Comparison of ENCODE assay signal across 10 mouse cellular contexts in genomic region chr7:140951051-140951450, GRCm38 (mm10). TPM values are rescaled to one million over a fixed set of nuclear protein-coding genes. Genes with fewer than 3 reads are reported as not detected.
DNase-seq lines count a peak whose midpoint lies in the region; ATAC-seq and TF ChIP-seq lines count a peak whose summit lies in the region.
"Had no signal": no experiment of that assay in that cellular context is flagged by ENCODE, and none has a peak within 500 bp of the region (broad histone marks: within the 10 kb centered on the region; RNA-seq: fewer than 3 reads in every experiment).

No protein-coding gene starts in this region.

- no peaks in the 10 kb centered on the region for H3K9me3 ChIP-seq in embryonic facial prominence, embryonic 15.5 days (replicated peaks)
- H3K9me3 ChIP-seq in lung, embryonic 16.5 days (ENCODE audit: control insufficient read depth, low read length), result no peaks in the 10 kb centered on the region

- TF ChIP-seq POLR2A in kidney, adult 2 months (IDR thresholded peaks at IDR 0.05; ENCODE audit: low read depth, low read length), result no peak

- peaks cover 52% of the 10 kb centered on the region for H3K4me1 ChIP-seq in embryonic facial prominence, embryonic 15.5 days
- no peaks in the 10 kb centered on the region for H3K4me1 ChIP-seq in kidney, adult 2 months (ENCODE audit: control insufficient read depth, insufficient read depth, low read length)
- peaks cover 23% of the 10 kb centered on the region for H3K4me1 ChIP-seq in lung, embryonic 16.5 days (replicated peaks; ENCODE audit: control insufficient read depth, insufficient read depth, low read length)

- peak; percentile 98 for DNase-seq in heart, adult 11 months
- no peak for DNase-seq in heart, postnatal 25 days (ENCODE audit: low spot score)
- peak; percentile 79 for DNase-seq in kidney, adult 2 months
- DNase-seq in frontal cortex, adult 2 months (ENCODE audit: extremely low spot score in 1 of 2, low spot score in 1 of 2), result no peak
- no peak for DNase-seq in right cerebral cortex, postnatal 36 days (ENCODE audit: low spot score in 2 of 2)
- DNase-seq in spleen, postnatal 14 days (ENCODE audit: low spot score in 2 of 2), result no peak
- DNase-seq: midbrain, embryonic 14.5 days; right cerebral cortex, postnatal 14 days had no signal

- H3K9ac ChIP-seq in embryonic facial prominence, embryonic 15.5 days, result no peak overlapping the region
- H3K9ac ChIP-seq in lung, embryonic 16.5 days (ENCODE audit: low read length), result peak overlapping the region; percentile 34; the same call in 1 of the 2 replicates

- H3K27ac ChIP-seq in embryonic facial prominence, embryonic 15.5 days (replicated peaks), result peak overlapping the region; percentile 70
- peak overlapping the region; percentile 30 for H3K27ac ChIP-seq in kidney, adult 2 months (ENCODE audit: insufficient read depth, low read depth, low read length)
- H3K27ac ChIP-seq in lung, embryonic 16.5 days (ENCODE audit: low read length), result peak overlapping the region; percentile 56

- H3K4me3 ChIP-seq in embryonic facial prominence, embryonic 15.5 days (replicated peaks), result no peak overlapping the region
- no peak overlapping the region for H3K4me3 ChIP-seq in kidney, adult 2 months (ENCODE audit: insufficient read depth, low read depth, low read length)
- no peak overlapping the region for H3K4me3 ChIP-seq in lung, embryonic 16.5 days (ENCODE audit: low read length)

- no peak for ATAC-seq in embryonic facial prominence, embryonic 15.5 days (ENCODE audit: insufficient number of reproducible peaks, low FRiP score, low TSS enrichment, low read depth)
- ATAC-seq in lung, embryonic 16.5 days (ENCODE audit: low read depth), result no peak

- TF ChIP-seq CTCF in kidney, adult 2 months (conservative IDR thresholded peaks at IDR 0.05; ENCODE audit: insufficient read depth, insufficient read length, low read depth, low read length), result no peak

- peaks cover 47% of the 10 kb centered on the region for H3K36me3 ChIP-seq in embryonic facial prominence, embryonic 15.5 days
- no peaks in the 10 kb centered on the region for H3K36me3 ChIP-seq in kidney, adult 2 months (ENCODE audit: control insufficient read depth, insufficient read depth, low read length)
- H3K36me3 ChIP-seq in lung, embryonic 16.5 days (ENCODE audit: control insufficient read depth, insufficient read depth, low read length), result peaks cover 24% of the 10 kb centered on the region

- whole genome bisulfite sequencing in embryonic facial prominence, embryonic 15.5 days, result 34% methylated on average over 8 of the region's 8 CpGs
- WGBS in kidney, adult 2 months, result 39% methylated on average over 8 of the region's 8 CpGs
- WGBS in lung, embryonic 16.5 days, result 32% methylated on average over 8 of the region's 8 CpGs

- intact Hi-C loops in heart, postnatal 25 days (cut with DNase I), result no loop called here

- peak overlapping the region; percentile 27 for H3K4me2 ChIP-seq in embryonic facial prominence, embryonic 15.5 days (replicated peaks)
- H3K4me2 ChIP-seq in lung, embryonic 16.5 days (ENCODE audit: low read depth, low read length), result peak overlapping the region; percentile 19

- no peaks in the 10 kb centered on the region for H3K27me3 ChIP-seq in embryonic facial prominence, embryonic 15.5 days
- H3K27me3 ChIP-seq in kidney, adult 2 months (replicated peaks; ENCODE audit: control insufficient read depth, insufficient read depth, low read length), result no peaks in the 10 kb centered on the region
- no peaks in the 10 kb centered on the region for H3K27me3 ChIP-seq in lung, embryonic 16.5 days (ENCODE audit: control insufficient read depth, insufficient read depth, low read depth, low read length)

RNA-seq across cellular contexts. Expression of gene Ifitm5, which starts 1.0 kb away (rescaled TPM):
- total RNA-seq in heart, postnatal 25 days (2021), result under 1 TPM; 0.47 to 0.59 TPM
- 110 and 112 TPM in 2 replicates for polyA plus RNA-seq in embryonic facial prominence, embryonic 15.5 days (2015; fragmentation: Nextera tagmentation; extraction: Ambion mirVana)
- 0.87 and 1.4 TPM in 2 replicates for polyA plus RNA-seq in kidney, adult 2 months (2012; rRNA removed)
- polyA plus RNA-seq in lung, embryonic 16.5 days (2015; fragmentation: Nextera tagmentation; extraction: Ambion mirVana), result 2.8 and 6.6 TPM in 2 replicates
- polyA plus RNA-seq in frontal cortex, adult 2 months (2012; rRNA removed), result 0.15 TPM in 1 of 2 replicates, not detected in the other

RNA-seq across cellular contexts. Expression of gene Gm45717, which starts 4.7 kb away (rescaled TPM):
- total RNA-seq in heart, postnatal 25 days (2021), result not detected
- polyA plus RNA-seq in embryonic facial prominence, embryonic 15.5 days (2015; fragmentation: Nextera tagmentation; extraction: Ambion mirVana), result 0.96 TPM in 1 of 2 replicates, not detected in the other
- polyA plus RNA-seq in kidney, adult 2 months (2012; rRNA removed), result 0.27 TPM in 1 of 2 replicates, not detected in the other
- polyA plus RNA-seq in lung, embryonic 16.5 days (2015; fragmentation: Nextera tagmentation; extraction: Ambion mirVana), result 0.67 TPM in 1 of 2 replicates, not detected in the other
- not detected in 2 replicates for polyA plus RNA-seq in frontal cortex, adult 2 months (2012; rRNA removed)
- polyA plus RNA-seq: midbrain, embryonic 14.5 days had no signal

RNA-seq across cellular contexts. Expression of gene Ifitm2, which starts 4.7 kb away (rescaled TPM):
- 100 to 1,000 TPM in 1 of 2 experiments, 10 to 100 TPM in 1; 96.7 to 116 TPM for total RNA-seq in heart, postnatal 25 days (2021)
- polyA plus RNA-seq in embryonic facial prominence, embryonic 15.5 days (2015; fragmentation: Nextera tagmentation; extraction: Ambion mirVana), result 1,542 and 1,589 TPM in 2 replicates
- polyA plus RNA-seq in kidney, adult 2 months (2012; rRNA removed), result 642 and 737 TPM in 2 replicates
- polyA plus RNA-seq in lung, embryonic 16.5 days (2015; fragmentation: Nextera tagmentation; extraction: Ambion mirVana), result 949 and 984 TPM in 2 replicates
- polyA plus RNA-seq in frontal cortex, adult 2 months (2012; rRNA removed), result 46.6 and 48.9 TPM in 2 replicates

RNA-seq across cellular contexts. Expression of gene Pgghg, which starts 9.9 kb away (rescaled TPM):
- total RNA-seq in heart, postnatal 25 days (2021), result 1 to 10 TPM; 4.6 to 5.2 TPM
- 26.3 and 29.0 TPM in 2 replicates for polyA plus RNA-seq in embryonic facial prominence, embryonic 15.5 days (2015; fragmentation: Nextera tagmentation; extraction: Ambion mirVana)
- polyA plus RNA-seq in kidney, adult 2 months (2012; rRNA removed), result 58.0 and 71.2 TPM in 2 replicates
- 20.5 and 23.4 TPM in 2 replicates for polyA plus RNA-seq in lung, embryonic 16.5 days (2015; fragmentation: Nextera tagmentation; extraction: Ambion mirVana)
- 6.9 and 7.1 TPM in 2 replicates for polyA plus RNA-seq in frontal cortex, adult 2 months (2012; rRNA removed)

RNA-seq across cellular contexts. Expression of gene Ifitm1, which starts 16.0 kb away (rescaled TPM):
- total RNA-seq in heart, postnatal 25 days (2021), result 1 to 10 TPM; 1.6 to 2.8 TPM
- 126 and 137 TPM in 2 replicates for polyA plus RNA-seq in embryonic facial prominence, embryonic 15.5 days (2015; fragmentation: Nextera tagmentation; extraction: Ambion mirVana)
- 125 and 135 TPM in 2 replicates for polyA plus RNA-seq in kidney, adult 2 months (2012; rRNA removed)
- 38.8 and 49.1 TPM in 2 replicates for polyA plus RNA-seq in lung, embryonic 16.5 days (2015; fragmentation: Nextera tagmentation; extraction: Ambion mirVana)
- 28.8 and 33.2 TPM in 2 replicates for polyA plus RNA-seq in frontal cortex, adult 2 months (2012; rRNA removed)

Comparison
In these comparisons a context has a peak if more than half of its experiments do, and no peak if none do; other contexts are left out.
1. DNase-seq: peak in heart, adult 11 months (single experiment) and kidney, adult 2 months (single experiment); none in heart, postnatal 25 days (single experiment), frontal cortex, adult 2 months (0 of 2), right cerebral cortex, postnatal 36 days (0 of 2) and spleen, postnatal 14 days (0 of 2).
2. RNA of gene Ifitm5, which starts 1.0 kb away (polyA plus RNA-seq): 110 to 112 TPM in embryonic facial prominence, embryonic 15.5 days; 2.8 to 6.6 TPM in lung, embryonic 16.5 days, 0.87 to 1.4 TPM in kidney, adult 2 months and 0.15 TPM in frontal cortex, adult 2 months; every median in the first group is over 10 times any median in the second.
3. RNA of gene Ifitm2, which starts 4.7 kb away (polyA plus RNA-seq): 1,542 to 1,589 TPM in embryonic facial prominence, embryonic 15.5 days, 949 to 984 TPM in lung, embryonic 16.5 days and 642 to 737 TPM in kidney, adult 2 months; 46.6 to 48.9 TPM in frontal cortex, adult 2 months; every median in the first group is over 10 times any median in the second.
4. Peak in every context shown above with its lines, with median percentiles within 50 percentile points of each other: H3K27ac ChIP-seq.